Mouse (Mus musculus) limb, embryonic 12.5 days (tissue): ENCODE measurements around the gene Mmp7. TPM values are rescaled to one million over a fixed set of nuclear protein-coding genes. Genes with fewer than 3 reads are reported as not detected.

Source experiments
- ATAC-seq: fragments of 200-750 bp; cut with Nextera tagmentation; 2 replicates; pipeline ENCODE4 v1.8.0; 2017; ENCODE audit warnings: low read depth, moderate TSS enrichment; ENCODE audit not compliant: insufficient number of reproducible peaks, insufficient read depth, low FRiP score, low TSS enrichment
- H3K27ac ChIP-seq: fragments of 300-500 bp; sonication (generic); 2 replicates; pipeline ENCODE4 v1.5.1; 2016; ENCODE audit warnings: mild to moderate bottlenecking, moderate library complexity
- H3K27me3 ChIP-seq: fragments of 300-500 bp; sonication (generic); 2 replicates; pipeline ENCODE4 v1.6.1; 2016; ENCODE audit warnings: mild to moderate bottlenecking, moderate library complexity
- H3K36me3 ChIP-seq: fragments of 300-500 bp; sonication (generic); 2 replicates; pipeline ENCODE4 v1.6.1; 2016; ENCODE audit warnings: mild to moderate bottlenecking, moderate library complexity
- H3K4me1 ChIP-seq: fragments of 300-500 bp; sonication (generic); replicated peaks from 2 replicates; pipeline ENCODE4 v1.6.1; 2016
- H3K4me2 ChIP-seq: fragments of 300-500 bp; sonication (generic); 2 replicates; pipeline ENCODE4 v1.6.1; 2016; ENCODE audit warnings: mild to moderate bottlenecking, moderate library complexity
- H3K4me3 ChIP-seq: fragments of 300-500 bp; sonication (generic); replicated peaks from 2 replicates; pipeline ENCODE4 v1.5.1; 2016; ENCODE audit warnings: mild to moderate bottlenecking
- H3K9ac ChIP-seq: fragments of 300-500 bp; sonication (generic); replicated peaks from 2 replicates; pipeline ENCODE4 v1.6.1; 2016; ENCODE audit warnings: mild to moderate bottlenecking, moderate library complexity
- H3K9me3 ChIP-seq: fragments of 300-500 bp; sonication (generic); 2 replicates; pipeline ENCODE4 v1.6.1; 2016; ENCODE audit warnings: mild to moderate bottlenecking, moderate library complexity
- WGBS: fragments of 180-500 bp; shearing (Covaris S2); methylation state at CpG from one replicate; pipeline ENCODE4 v1.1.7; 2016; 5-methylcytosine and 5-hydroxymethylcytosine counted together
- polyA plus RNA-seq: library from polyadenylated mRNA; unstranded; fragments of >200 nt; fragmentation: Nextera tagmentation; extraction: Ambion mirVana; gene quantifications from 2 replicates; pipeline ENCODE4 v1.2.1, GENCODE M21; 2016

Mmp7 gene
- polyA plus RNA-seq, 1 experiment from 2014 or later, result not detected

DNA sequence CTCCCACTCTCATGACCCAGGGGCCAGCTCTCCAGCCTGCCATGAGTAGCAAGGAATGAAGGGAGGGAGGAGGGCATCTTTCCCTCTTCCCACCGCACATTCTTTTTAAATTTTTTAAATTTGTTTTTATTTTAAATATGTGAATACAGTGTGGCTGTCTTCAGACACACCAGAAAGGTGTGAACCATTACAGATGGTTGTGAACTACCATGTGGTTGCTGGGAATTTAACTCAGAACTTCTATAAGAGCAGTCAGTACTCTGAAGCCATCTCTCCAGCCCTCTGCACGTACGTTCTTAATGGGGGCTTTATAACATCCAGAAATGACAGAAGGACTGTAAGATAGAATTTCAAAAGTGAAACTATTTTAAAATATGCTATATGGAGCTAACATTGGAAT, 57.0 kb downstream of the Mmp7 start:
- WGBS, result 85% methylated on average over 3 of the region's 3 CpGs
- H3K4me3 ChIP-seq, result no peak overlapping the region
- ATAC-seq, result no peak

More for the DNA sequence above, 57.0 kb downstream of the Mmp7 start:
- no peak overlapping the region for H3K27ac ChIP-seq
- H3K36me3 ChIP-seq, result no peaks in the 10 kb centered on the region
- no peaks in the 10 kb centered on the region for H3K27me3 ChIP-seq
- H3K9ac ChIP-seq, result no peak overlapping the region
- no peaks in the 10 kb centered on the region for H3K9me3 ChIP-seq
- no peaks in the 10 kb centered on the region for H3K4me1 ChIP-seq
- no peak overlapping the region for H3K4me2 ChIP-seq

Other genes starting within 250 kb of the Mmp7 start
- not detected in 2 replicates for gene Mmp3, start 246.3 kb upstream of the Mmp7 start, polyA plus RNA-seq
- gene Mmp10, start 189.7 kb upstream of the Mmp7 start, polyA plus RNA-seq, result not detected in 2 replicates
- gene Mmp8, start 133.6 kb upstream of the Mmp7 start, polyA plus RNA-seq, result 0.30 and 0.38 TPM in 2 replicates
- not detected in 2 replicates for gene Mmp27, start 120.7 kb upstream of the Mmp7 start, polyA plus RNA-seq
- gene Mmp20, start 63.9 kb upstream of the Mmp7 start, polyA plus RNA-seq, result not detected in 2 replicates
- 80.7 and 89.1 TPM in 2 replicates for gene Tmem123, start 72.0 kb downstream of the Mmp7 start, polyA plus RNA-seq
- gene Birc2, start 145.0 kb downstream of the Mmp7 start, polyA plus RNA-seq, result 43.9 and 48.7 TPM in 2 replicates
- gene Birc3, start 181.1 kb downstream of the Mmp7 start, polyA plus RNA-seq, result 6.8 and 7.9 TPM in 2 replicates